Mouse (Mus musculus): ENCODE data around the gene Sat1.

- TF ChIP-seq MAFK (IDR thresholded peaks at IDR 0.05; ENCODE audit: insufficient read depth, low read depth, low read length) (no peak), ZNF384 (IDR thresholded peaks at IDR 0.05; ENCODE audit: low read depth, low read length) (no peak)
These were observed 1.7 kb downstream of the Sat1 start for GRCm38 (mm10) chrX:155214291-155215136.

Data from ES-E14 (cell line).